Mouse (Mus musculus): ENCODE results near the gene Slc43a2. TPM values are rescaled to one million over a fixed set of nuclear protein-coding genes. Genes with fewer than 3 reads are reported as not detected.

Slc43a2 gene
- polyA plus RNA-seq, 1 experiment from 2014 or later = 5.9 TPM

- H3K4me2 ChIP-seq (replicated peaks; ENCODE audit: low read depth, low read length) = no peak overlapping the region
- ATAC-seq (ENCODE audit: low FRiP score) = no peak
- no peaks in the 10 kb centered on the region for H3K9me3 ChIP-seq (ENCODE audit: control insufficient read depth, low read length)
- no peaks in the 10 kb centered on the region for H3K27me3 ChIP-seq (ENCODE audit: control insufficient read depth, insufficient read depth, low read length)
- no peak overlapping the region for H3K9ac ChIP-seq (ENCODE audit: low read depth, low read length)
- WGBS = 84% methylated on average over 5 of the region's 5 CpGs
- H3K4me3 ChIP-seq (ENCODE audit: low read depth, low read length) = no peak overlapping the region
- no peak for DNase-seq (ENCODE audit: low spot score)
- H3K27ac ChIP-seq (ENCODE audit: low read depth, low read length) = no peak overlapping the region
- no peaks in the 10 kb centered on the region for H3K36me3 ChIP-seq (ENCODE audit: control insufficient read depth, insufficient read depth, low read length)
- H3K4me1 ChIP-seq (replicated peaks; ENCODE audit: control insufficient read depth, insufficient read depth, low read length) = peaks cover 5% of the 10 kb centered on the region; the same call in 1 of the 2 replicates
Measured at GRCm38 (mm10) chr11:75585978-75586377, 54.5 kb downstream of the Slc43a2 start.

DNA sequence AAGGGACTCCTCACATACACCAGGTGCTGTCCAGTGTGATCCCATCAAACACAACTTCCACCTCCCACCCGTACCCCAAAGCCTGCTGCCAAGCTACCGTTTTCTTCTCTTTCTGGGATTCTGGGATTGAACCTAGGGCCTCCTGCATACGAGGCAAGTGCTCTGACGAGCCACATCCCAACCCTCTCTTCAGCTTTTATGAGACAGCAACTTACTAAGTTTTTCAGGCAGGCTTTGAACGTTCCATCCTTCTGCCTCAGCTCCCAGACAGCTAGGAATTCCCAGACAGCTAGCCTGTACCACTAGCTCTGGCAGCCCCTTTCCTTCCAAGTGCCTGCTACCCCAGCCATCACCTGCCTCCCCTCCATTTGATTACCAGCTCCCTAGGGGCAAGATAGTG is 55.5 kb downstream of the Slc43a2 start:
- Histone ChIP-seq H3K9ac (ENCODE audit: low read depth, low read length) (no peak overlapping the region), H3K4me2 (replicated peaks; ENCODE audit: low read depth, low read length) (no peak overlapping the region), H3K4me1 (replicated peaks; ENCODE audit: control insufficient read depth, insufficient read depth, low read length) (peaks cover 5% of the 10 kb centered on the region; the same call in 1 of the 2 replicates), H3K4me3 (ENCODE audit: low read depth, low read length) (no peak overlapping the region), H3K9me3 (ENCODE audit: control insufficient read depth, low read length) (no peaks in the 10 kb centered on the region), H3K36me3 (ENCODE audit: control insufficient read depth, insufficient read depth, low read length) (no peaks in the 10 kb centered on the region), H3K27ac (ENCODE audit: low read depth, low read length) (no peak overlapping the region), H3K27me3 (ENCODE audit: control insufficient read depth, insufficient read depth, low read length) (no peaks in the 10 kb centered on the region)
- ATAC-seq (ENCODE audit: low FRiP score) (no peak), DNase-seq (ENCODE audit: low spot score) (no peak)
- 85% methylated on average over 5 of the region's 5 CpGs for WGBS

DNA sequence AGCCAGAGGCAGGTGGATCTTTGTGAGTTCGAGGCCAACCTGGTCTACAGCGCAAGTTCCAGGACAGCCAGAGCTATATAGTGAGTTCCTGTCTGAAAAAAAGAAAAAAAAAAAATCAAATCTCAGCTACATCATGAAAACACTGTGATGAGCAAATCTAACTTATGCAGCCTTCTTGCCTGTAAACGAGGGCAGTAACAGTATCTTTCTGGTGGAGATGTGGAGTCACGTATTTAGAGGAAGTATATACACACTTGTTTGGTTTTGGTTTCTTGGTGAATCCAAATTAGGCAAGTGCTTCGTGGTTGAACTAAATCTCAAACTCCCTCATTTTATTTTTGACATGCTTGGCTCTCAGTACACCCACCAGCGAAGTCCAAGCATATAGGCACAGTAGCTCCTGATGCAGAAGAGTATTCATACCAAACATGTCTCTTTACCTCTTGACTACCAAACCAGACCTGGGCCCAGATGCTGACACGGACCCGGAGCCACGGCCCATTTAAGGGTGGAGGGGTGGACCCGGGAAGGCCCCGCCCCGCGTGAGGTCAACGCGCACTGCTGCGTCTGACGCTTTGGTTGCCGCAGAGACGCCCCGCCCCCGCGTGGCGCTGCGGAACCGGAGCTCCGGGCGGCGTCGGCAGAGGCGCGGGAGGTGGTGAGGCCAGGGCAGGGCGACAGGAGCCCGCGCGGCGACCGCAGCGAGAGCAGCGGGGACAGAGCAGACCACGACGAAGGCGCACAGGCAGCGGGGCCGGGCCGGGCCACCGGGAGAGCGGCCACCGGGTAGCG is 56.2 kb downstream of the Slc43a2 start, which contains the start of gene Pitpna:
Gene Pitpna, plus strand, starts transcription at position 605 of the 792 bp plus-strand sequence.
- Histone ChIP-seq H3K4me1 (replicated peaks; ENCODE audit: control insufficient read depth, insufficient read depth, low read length) (peaks cover 5% of the 10 kb centered on the region; the same call in 1 of the 2 replicates), H3K36me3 (ENCODE audit: control insufficient read depth, insufficient read depth, low read length) (no peaks in the 10 kb centered on the region), H3K4me2 (replicated peaks; ENCODE audit: low read depth, low read length) (peak within 1 kb of the TSS; percentile 89), H3K27me3 (ENCODE audit: control insufficient read depth, insufficient read depth, low read length) (no peaks in the 10 kb centered on the region), H3K9ac (ENCODE audit: low read depth, low read length) (peak within 1 kb of the TSS; percentile 78), H3K27ac (ENCODE audit: low read depth, low read length) (peak within 1 kb of the TSS; percentile 85), H3K9me3 (ENCODE audit: control insufficient read depth, low read length) (no peaks in the 10 kb centered on the region), H3K4me3 (ENCODE audit: low read depth, low read length) (peak within 1 kb of the TSS; percentile 87)
- peak; percentile 97 for DNase-seq (ENCODE audit: low spot score)
- 6% methylated on average over 49 of the region's 49 CpGs for WGBS
- ATAC-seq (ENCODE audit: low FRiP score) = peak; percentile 92

- H3K4me3 ChIP-seq (ENCODE audit: low read depth, low read length) = peak overlapping the region; percentile 87
- H3K4me1 ChIP-seq (replicated peaks; ENCODE audit: control insufficient read depth, insufficient read depth, low read length) = peaks cover 5% of the 10 kb centered on the region; the same call in 1 of the 2 replicates
- ATAC-seq (ENCODE audit: low FRiP score) (peak; percentile 90), DNase-seq (ENCODE audit: low spot score) (no peak)
- peaks cover 2% of the 10 kb centered on the region; the same call in 1 of the 2 replicates for H3K36me3 ChIP-seq (ENCODE audit: control insufficient read depth, insufficient read depth, low read length)
- peak overlapping the region; percentile 89 for H3K4me2 ChIP-seq (replicated peaks; ENCODE audit: low read depth, low read length)
- H3K27ac ChIP-seq (ENCODE audit: low read depth, low read length) = peak overlapping the region; percentile 85
- H3K9ac ChIP-seq (ENCODE audit: low read depth, low read length) = peak overlapping the region; percentile 78
- no peaks in the 10 kb centered on the region for H3K27me3 ChIP-seq (ENCODE audit: control insufficient read depth, insufficient read depth, low read length)
- H3K9me3 ChIP-seq (ENCODE audit: control insufficient read depth, low read length) = no peaks in the 10 kb centered on the region
- under 1% methylated on average over 36 of the region's 37 CpGs for WGBS
Measured at GRCm38 (mm10) chr11:75588285-75588941, 56.9 kb downstream of the Slc43a2 start.

DNA sequence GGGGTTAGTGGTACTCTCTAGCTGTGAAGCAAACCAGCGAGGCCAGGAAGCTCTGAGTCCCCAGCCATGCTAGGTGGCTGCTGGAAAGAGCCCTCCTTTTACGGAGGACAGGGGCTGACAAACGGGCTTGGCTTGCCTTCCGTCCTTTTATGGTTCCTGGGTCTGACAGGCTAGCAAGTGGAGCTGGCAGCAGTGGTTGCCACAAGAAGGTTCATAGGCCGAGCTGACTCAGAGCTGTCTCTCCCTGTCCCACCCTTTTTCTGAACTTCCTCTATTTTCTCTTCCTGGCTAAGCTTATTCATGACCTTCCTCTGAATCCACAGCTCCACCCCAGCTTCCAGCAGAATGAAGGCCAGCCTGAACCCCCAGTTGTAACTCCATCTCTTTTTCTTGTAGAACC is 61.1 kb downstream of the Slc43a2 start:
- Histone ChIP-seq H3K9ac (ENCODE audit: low read depth, low read length) (no peak overlapping the region), H3K4me2 (replicated peaks; ENCODE audit: low read depth, low read length) (no peak overlapping the region), H3K27ac (ENCODE audit: low read depth, low read length) (no peak overlapping the region), H3K36me3 (ENCODE audit: control insufficient read depth, insufficient read depth, low read length) (peaks cover 2% of the 10 kb centered on the region; the same call in 1 of the 2 replicates), H3K27me3 (ENCODE audit: control insufficient read depth, insufficient read depth, low read length) (no peaks in the 10 kb centered on the region), H3K9me3 (ENCODE audit: control insufficient read depth, low read length) (no peaks in the 10 kb centered on the region), H3K4me3 (ENCODE audit: low read depth, low read length) (no peak overlapping the region), H3K4me1 (replicated peaks; ENCODE audit: control insufficient read depth, insufficient read depth, low read length) (peaks cover 5% of the 10 kb centered on the region; the same call in 1 of the 2 replicates)
- ATAC-seq (ENCODE audit: low FRiP score) (no peak), DNase-seq (ENCODE audit: low spot score) (no peak)
- 94% methylated on average over 5 of the region's 5 CpGs for WGBS

DNA sequence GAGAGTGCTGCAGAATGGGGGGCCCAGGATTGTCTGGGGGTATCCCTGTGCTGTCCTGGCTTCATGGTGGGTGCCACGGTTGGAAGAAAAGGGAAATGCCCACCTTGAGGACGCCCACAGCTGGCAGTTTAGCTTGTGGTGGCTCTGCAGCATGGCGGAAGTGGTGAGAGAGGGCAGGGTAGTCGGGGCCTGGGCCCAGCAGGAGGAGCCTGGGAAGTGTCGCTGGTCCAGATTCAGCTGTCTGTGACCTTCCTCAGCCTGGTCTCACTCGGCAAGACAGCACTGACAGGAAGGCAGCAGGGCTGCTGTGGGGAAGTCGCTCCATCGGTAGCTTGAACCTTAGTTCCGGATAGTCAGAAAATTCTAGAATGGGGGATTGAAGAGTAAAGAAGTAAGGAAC is 62.9 kb downstream of the Slc43a2 start:
- Histone ChIP-seq H3K36me3 (ENCODE audit: control insufficient read depth, insufficient read depth, low read length) (peaks cover 2% of the 10 kb centered on the region; the same call in 1 of the 2 replicates), H3K4me1 (replicated peaks; ENCODE audit: control insufficient read depth, insufficient read depth, low read length) (no peaks in the 10 kb centered on the region)

GRCm38 (mm10) chr11:75595404-75595803 is 63.9 kb downstream of the Slc43a2 start:
- no peak overlapping the region for H3K4me2 ChIP-seq (replicated peaks; ENCODE audit: low read depth, low read length)
- no peaks in the 10 kb centered on the region for H3K27me3 ChIP-seq (ENCODE audit: control insufficient read depth, insufficient read depth, low read length)
- H3K9me3 ChIP-seq (ENCODE audit: control insufficient read depth, low read length) = no peaks in the 10 kb centered on the region
- no peak overlapping the region for H3K27ac ChIP-seq (ENCODE audit: low read depth, low read length)
- DNase-seq (ENCODE audit: low spot score) (no peak), ATAC-seq (ENCODE audit: low FRiP score) (no peak)
- peaks cover 2% of the 10 kb centered on the region; the same call in 1 of the 2 replicates for H3K36me3 ChIP-seq (ENCODE audit: control insufficient read depth, insufficient read depth, low read length)
- H3K4me3 ChIP-seq (ENCODE audit: low read depth, low read length) = no peak overlapping the region
- H3K4me1 ChIP-seq (replicated peaks; ENCODE audit: control insufficient read depth, insufficient read depth, low read length) = no peaks in the 10 kb centered on the region
- H3K9ac ChIP-seq (ENCODE audit: low read depth, low read length) = no peak overlapping the region
- WGBS = 83% methylated on average over 2 of the region's 2 CpGs

More for the DNA sequence above, 62.9 kb downstream of the Slc43a2 start:
- no peak overlapping the region for H3K4me3 ChIP-seq (ENCODE audit: low read depth, low read length)
- H3K9me3 ChIP-seq (ENCODE audit: control insufficient read depth, low read length) = no peaks in the 10 kb centered on the region
- H3K9ac ChIP-seq (ENCODE audit: low read depth, low read length) = no peak overlapping the region
- H3K27me3 ChIP-seq (ENCODE audit: control insufficient read depth, insufficient read depth, low read length) = no peaks in the 10 kb centered on the region
- WGBS = 85% methylated on average over 9 of the region's 9 CpGs
- no peak overlapping the region for H3K4me2 ChIP-seq (replicated peaks; ENCODE audit: low read depth, low read length)
- ATAC-seq (ENCODE audit: low FRiP score) (no peak), DNase-seq (ENCODE audit: low spot score) (no peak)
- no peak overlapping the region for H3K27ac ChIP-seq (ENCODE audit: low read depth, low read length)

- Histone ChIP-seq H3K27ac (ENCODE audit: low read depth, low read length) (no peak overlapping the region), H3K27me3 (ENCODE audit: control insufficient read depth, insufficient read depth, low read length) (no peaks in the 10 kb centered on the region), H3K9ac (ENCODE audit: low read depth, low read length) (no peak overlapping the region), H3K4me2 (replicated peaks; ENCODE audit: low read depth, low read length) (no peak overlapping the region), H3K36me3 (ENCODE audit: control insufficient read depth, insufficient read depth, low read length) (peaks cover 2% of the 10 kb centered on the region; the same call in 1 of the 2 replicates), H3K4me3 (ENCODE audit: low read depth, low read length) (no peak overlapping the region), H3K9me3 (ENCODE audit: control insufficient read depth, low read length) (no peaks in the 10 kb centered on the region), H3K4me1 (replicated peaks; ENCODE audit: control insufficient read depth, insufficient read depth, low read length) (no peaks in the 10 kb centered on the region)
- ATAC-seq (ENCODE audit: low FRiP score) (no peak), DNase-seq (ENCODE audit: low spot score) (no peak)
- 83% methylated on average over 7 of the region's 7 CpGs for WGBS
Measured at GRCm38 (mm10) chr11:75595816-75596215, 64.3 kb downstream of the Slc43a2 start.
